16 mouse cellular contexts compared by ENCODE assay signal in the genomic region with DNA sequence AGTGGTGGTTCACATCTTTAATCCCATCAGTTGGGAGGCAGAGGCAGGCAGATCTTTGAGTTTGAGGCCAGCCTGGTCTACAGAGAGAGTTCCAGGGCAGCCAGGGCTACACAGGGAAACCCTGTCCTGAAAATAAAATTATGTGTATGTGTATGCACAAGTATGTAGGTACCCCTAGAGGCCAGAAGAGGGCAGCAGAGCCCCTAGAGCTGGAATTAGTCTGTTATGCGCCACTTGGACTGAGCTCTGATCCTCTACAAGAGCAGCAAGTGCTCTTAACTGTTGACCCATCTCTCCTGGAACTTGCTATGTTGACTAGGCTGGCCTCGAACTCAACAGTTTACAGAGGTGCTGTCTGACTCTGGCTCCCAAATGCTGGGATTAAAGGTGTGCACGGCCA. TPM values are rescaled to one million over a fixed set of nuclear protein-coding genes. Genes with fewer than 3 reads are reported as not detected.
DNase-seq lines count a peak whose midpoint lies in the region; ATAC-seq and TF ChIP-seq lines count a peak whose summit lies in the region.
"Had no signal": no experiment of that assay in that cellular context is flagged by ENCODE, and none has a peak within 500 bp of the region (broad histone marks: within the 10 kb centered on the region; RNA-seq: fewer than 3 reads in every experiment).

No protein-coding gene starts in this region.

- no peaks in the 10 kb centered on the region; the same call in 1 of the 2 replicates for H3K27me3 ChIP-seq in liver, embryonic 14.5 days (ENCODE audit: control insufficient read depth, insufficient read depth, low read length)
- peaks cover 10% of the 10 kb centered on the region for H3K27me3 ChIP-seq in liver, embryonic 11.5 days (replicated peaks; ENCODE audit: control insufficient read depth, insufficient read depth, low read length)
- no peaks in the 10 kb centered on the region; the same call in 1 of the 2 replicates for H3K27me3 ChIP-seq in neural tube, embryonic 15.5 days (replicated peaks)
- no peaks in the 10 kb centered on the region for H3K27me3 ChIP-seq in hindbrain, embryonic 16.5 days (replicated peaks; ENCODE audit: control insufficient read depth, insufficient read depth, low read length)

- ATAC-seq in liver, embryonic 14.5 days (ENCODE audit: insufficient read depth), result no peak
- no peak for ATAC-seq in liver, embryonic 11.5 days (replicated peaks; ENCODE audit: low FRiP score)
- ATAC-seq in megakaryocyte progenitor cell, adult 5-6 weeks (replicated peaks; ENCODE audit: poor library complexity), result peak; percentile 77
- ATAC-seq in neural tube, embryonic 15.5 days (ENCODE audit: low FRiP score), result no peak
- ATAC-seq in hindbrain, embryonic 16.5 days, result no peak

- peak; percentile 16 for DNase-seq in adrenal gland, postnatal 14 days
- no peak for DNase-seq in adrenal gland, postnatal 4 days (ENCODE audit: low spot score in 2 of 2)
- peak in 2 of 3 experiments; percentile 6 to 11 for DNase-seq in liver, embryonic 14.5 days (ENCODE audit: low read depth in 3 of 3, low spot score in 3 of 3)
- no peak for DNase-seq in liver, embryonic 11.5 days (ENCODE audit: low spot score)
- peak; percentile 62 for DNase-seq in MEL-GATA-1-ER (ENCODE audit: extremely low read depth, low read depth)
- DNase-seq: adrenal gland, postnatal 36 days had no signal

- WGBS in liver, embryonic 14.5 days (ENCODE audit: insufficient replicate concordance), result 60% methylated on average over 3 of the region's 3 CpGs
- WGBS in liver, embryonic 11.5 days, result 71% methylated on average over 3 of the region's 3 CpGs
- WGBS in neural tube, embryonic 15.5 days, result 98% methylated on average over 3 of the region's 3 CpGs
- WGBS in hindbrain, embryonic 16.5 days, result 98% methylated on average over 3 of the region's 3 CpGs

- TF ChIP-seq CTCF in liver, embryonic 14.5 days (IDR thresholded peaks at IDR 0.05; ENCODE audit: low read depth), result peak; percentile 57

- H3K27ac ChIP-seq in liver, embryonic 14.5 days, result no peak overlapping the region
- no peak overlapping the region for H3K27ac ChIP-seq in liver, embryonic 11.5 days (ENCODE audit: low read depth, low read length)
- no peak overlapping the region for H3K27ac ChIP-seq in neural tube, embryonic 15.5 days (replicated peaks)
- no peak overlapping the region for H3K27ac ChIP-seq in hindbrain, embryonic 16.5 days (ENCODE audit: low read depth, low read length)
- H3K27ac ChIP-seq: hindbrain, embryonic 14.5 days; lung, embryonic 15.5 days had no signal

- H3K36me3 ChIP-seq in liver, embryonic 14.5 days (replicated peaks; ENCODE audit: control insufficient read depth, insufficient read depth, low read depth), result no peaks in the 10 kb centered on the region
- no peaks in the 10 kb centered on the region for H3K36me3 ChIP-seq in liver, embryonic 11.5 days (ENCODE audit: control insufficient read depth, insufficient read depth, low read length)
- H3K36me3 ChIP-seq in neural tube, embryonic 15.5 days, result no peaks in the 10 kb centered on the region
- no peaks in the 10 kb centered on the region for H3K36me3 ChIP-seq in hindbrain, embryonic 16.5 days (ENCODE audit: control insufficient read depth, insufficient read depth, low read length)
- H3K36me3 ChIP-seq: lung, embryonic 15.5 days had no signal

- no peak overlapping the region for H3K9ac ChIP-seq in liver, embryonic 14.5 days (replicated peaks)
- no peak overlapping the region for H3K9ac ChIP-seq in liver, embryonic 11.5 days (ENCODE audit: low read depth, low read length)
- H3K9ac ChIP-seq in neural tube, embryonic 15.5 days (replicated peaks), result no peak overlapping the region
- H3K9ac ChIP-seq in hindbrain, embryonic 16.5 days (ENCODE audit: low read depth, low read length), result no peak overlapping the region
- H3K9ac ChIP-seq: hindbrain, embryonic 14.5 days; lung, embryonic 15.5 days had no signal

- no peak overlapping the region for H3K4me3 ChIP-seq in liver, embryonic 14.5 days (ENCODE audit: insufficient read depth in 1 of 2, low read depth in 2 of 2, low read length in 2 of 2)
- no peak overlapping the region for H3K4me3 ChIP-seq in liver, embryonic 11.5 days (ENCODE audit: low read depth, low read length)
- H3K4me3 ChIP-seq in neural tube, embryonic 15.5 days (replicated peaks), result no peak overlapping the region
- H3K4me3 ChIP-seq in hindbrain, embryonic 16.5 days (ENCODE audit: low read length), result no peak overlapping the region
- H3K4me3 ChIP-seq: lung, embryonic 15.5 days had no signal

- H3K4me1 ChIP-seq in liver, embryonic 14.5 days (replicated peaks; ENCODE audit: control insufficient read depth in 2 of 2, insufficient read depth in 2 of 2, low read length in 1 of 2), result no peaks in the 10 kb centered on the region
- H3K4me1 ChIP-seq in liver, embryonic 11.5 days (replicated peaks; ENCODE audit: control insufficient read depth, insufficient read depth, low read length), result no peaks in the 10 kb centered on the region
- peaks cover 11% of the 10 kb centered on the region for H3K4me1 ChIP-seq in neural tube, embryonic 15.5 days
- peaks cover 4% of the 10 kb centered on the region for H3K4me1 ChIP-seq in hindbrain, embryonic 16.5 days (ENCODE audit: control insufficient read depth, insufficient read depth, low read depth, low read length)
- H3K4me1 ChIP-seq: lung, embryonic 15.5 days had no signal

- H3K9me3 ChIP-seq in liver, embryonic 14.5 days (ENCODE audit: control insufficient read depth, low read length), result no peaks in the 10 kb centered on the region
- H3K9me3 ChIP-seq in liver, embryonic 11.5 days (ENCODE audit: control insufficient read depth, low read length), result no peaks in the 10 kb centered on the region
- H3K9me3 ChIP-seq in neural tube, embryonic 15.5 days (replicated peaks), result no peaks in the 10 kb centered on the region
- no peaks in the 10 kb centered on the region for H3K9me3 ChIP-seq in hindbrain, embryonic 16.5 days (ENCODE audit: control insufficient read depth, low read length)
- H3K9me3 ChIP-seq: lung, embryonic 15.5 days had no signal

- no peak overlapping the region for H3K4me2 ChIP-seq in liver, embryonic 14.5 days (ENCODE audit: low read depth)
- no peak overlapping the region for H3K4me2 ChIP-seq in liver, embryonic 11.5 days
- no peak overlapping the region for H3K4me2 ChIP-seq in neural tube, embryonic 15.5 days
- no peak overlapping the region for H3K4me2 ChIP-seq in hindbrain, embryonic 16.5 days (ENCODE audit: low read length)
- H3K4me2 ChIP-seq: hindbrain, embryonic 14.5 days; lung, embryonic 15.5 days had no signal

- no peak for TF ChIP-seq EP300 in liver, embryonic 14.5 days (IDR thresholded peaks at IDR 0.05; ENCODE audit: low read depth)

RNA-seq across cellular contexts. Expression of gene Syndig1l, which starts 28.1 kb away (rescaled TPM):
- 0.49 TPM in 1 of 2 replicates, not detected in the other for total RNA-seq in adrenal gland, postnatal 14 days (2021)
- under 1 TPM; 0.71 to 0.87 TPM for total RNA-seq in adrenal gland, postnatal 4 days (2021)
- 0.04 and 0.06 TPM in 2 replicates for polyA plus RNA-seq in liver, embryonic 14.5 days (2012; rRNA removed)
- polyA plus RNA-seq in liver, embryonic 14.5 days (2014; fragmentation: Nextera tagmentation; extraction: Ambion mirVana), result 0.08 and 0.14 TPM in 2 replicates
- polyA plus RNA-seq in liver, embryonic 11.5 days (2014; fragmentation: Nextera tagmentation; extraction: Ambion mirVana), result 0.08 and 0.12 TPM in 2 replicates
- not detected in 2 replicates for total RNA-seq in megakaryocyte progenitor cell, adult 5-6 weeks (2015)
- total RNA-seq in megakaryocyte progenitor cell, adult 5-6 weeks (2017), result not detected in 2 replicates
- polyA plus RNA-seq in neural tube, embryonic 15.5 days (2015; fragmentation: Nextera tagmentation; extraction: Ambion mirVana), result 7.3 and 10.2 TPM in 2 replicates
- polyA plus RNA-seq in hindbrain, embryonic 16.5 days (2015; fragmentation: Nextera tagmentation; extraction: Ambion mirVana), result 12.0 and 13.3 TPM in 2 replicates
- total RNA-seq: adrenal gland, postnatal 36 days; gastrocnemius, adult 8-10 months had no signal
- polyA plus RNA-seq: C2C12; lung, embryonic 15.5 days had no signal

RNA-seq across cellular contexts. Expression of gene Vrtn, which starts 29.7 kb away (rescaled TPM):
- total RNA-seq in adrenal gland, postnatal 14 days (2021), result not detected in 2 replicates
- total RNA-seq in adrenal gland, postnatal 4 days (2021), result not detected
- not detected in 2 replicates for polyA plus RNA-seq in liver, embryonic 14.5 days (2012; rRNA removed)
- polyA plus RNA-seq in liver, embryonic 14.5 days (2014; fragmentation: Nextera tagmentation; extraction: Ambion mirVana), result not detected in 2 replicates
- not detected in 2 replicates for polyA plus RNA-seq in liver, embryonic 11.5 days (2014; fragmentation: Nextera tagmentation; extraction: Ambion mirVana)
- total RNA-seq in megakaryocyte progenitor cell, adult 5-6 weeks (2015), result not detected in 2 replicates
- not detected in 2 replicates for total RNA-seq in megakaryocyte progenitor cell, adult 5-6 weeks (2017)
- 0.37 TPM in 1 of 2 replicates, not detected in the other for polyA plus RNA-seq in neural tube, embryonic 15.5 days (2015; fragmentation: Nextera tagmentation; extraction: Ambion mirVana)
- 0.11 TPM in 1 of 2 replicates, not detected in the other for polyA plus RNA-seq in hindbrain, embryonic 16.5 days (2015; fragmentation: Nextera tagmentation; extraction: Ambion mirVana)
- total RNA-seq: adrenal gland, postnatal 36 days; gastrocnemius, adult 8-10 months; layer of hippocampus, postnatal 25 days had no signal
- polyA plus RNA-seq: C2C12; embryonic facial prominence, embryonic 14.5 days; hindbrain, embryonic 14.5 days; neural tube, embryonic 14.5 days had no signal

RNA-seq across cellular contexts. Expression of gene Abcd4, which starts 53.3 kb away (rescaled TPM):
- 10.7 and 13.2 TPM in 2 replicates for total RNA-seq in adrenal gland, postnatal 14 days (2021)
- total RNA-seq in adrenal gland, postnatal 4 days (2021), result 10 to 100 TPM; 11.3 to 13.8 TPM
- polyA plus RNA-seq in liver, embryonic 14.5 days (2012; rRNA removed), result 3.4 and 3.7 TPM in 2 replicates
- polyA plus RNA-seq in liver, embryonic 14.5 days (2014; fragmentation: Nextera tagmentation; extraction: Ambion mirVana), result 1.5 and 1.6 TPM in 2 replicates
- polyA plus RNA-seq in liver, embryonic 11.5 days (2014; fragmentation: Nextera tagmentation; extraction: Ambion mirVana), result 8.2 and 9.5 TPM in 2 replicates
- 2.7 and 3.6 TPM in 2 replicates for total RNA-seq in megakaryocyte progenitor cell, adult 5-6 weeks (2015)
- total RNA-seq in megakaryocyte progenitor cell, adult 5-6 weeks (2017), result 3.9 and 5.1 TPM in 2 replicates
- polyA plus RNA-seq in neural tube, embryonic 15.5 days (2015; fragmentation: Nextera tagmentation; extraction: Ambion mirVana), result 14.0 and 14.3 TPM in 2 replicates
- 13.6 and 14.5 TPM in 2 replicates for polyA plus RNA-seq in hindbrain, embryonic 16.5 days (2015; fragmentation: Nextera tagmentation; extraction: Ambion mirVana)

Comparison
In these comparisons a context has a peak if more than half of its experiments do, and no peak if none do; other contexts are left out.
1. DNase-seq: peak in adrenal gland, postnatal 14 days (single experiment), liver, embryonic 14.5 days (2 of 3) and MEL-GATA-1-ER (single experiment); none in adrenal gland, postnatal 4 days (0 of 2) and liver, embryonic 11.5 days (single experiment).